Mouse (Mus musculus) liver, adult 2 months (tissue): Measurements from ENCODE around the gene Chuk. TPM values are rescaled to one million over a fixed set of nuclear protein-coding genes. Genes with fewer than 3 reads are reported as not detected.

Experiments used
- DNase-seq: peaks from one replicate; pipeline ENCODE4 v3.0.0-alpha.2; 2011; ENCODE audit warnings: low read depth, low spot score; ENCODE audit errors: extremely low read depth
- H3K27ac ChIP-seq: fragments of 200-500 bp; replicated peaks from 2 replicates; pipeline ENCODE4 v1.5.1; 2012; ENCODE audit warnings: low read depth, mild to moderate bottlenecking, control low read depth, inconsistent platforms, low read length; ENCODE audit not compliant: insufficient read depth
- H3K27me3 ChIP-seq: fragments of 200-500 bp; 2 replicates; pipeline ENCODE4 v1.6.1; 2012; ENCODE audit warnings: mild to moderate bottlenecking, moderate library complexity, low read length, inconsistent platforms; ENCODE audit not compliant: control insufficient read depth, insufficient read depth
- H3K36me3 ChIP-seq: fragments of 200-500 bp; 2 replicates; pipeline ENCODE4 v1.6.1; 2012; ENCODE audit warnings: low read length, inconsistent platforms; ENCODE audit not compliant: control insufficient read depth, insufficient read depth
- H3K4me1 ChIP-seq: fragments of 200-500 bp; 2 replicates; pipeline ENCODE4 v1.6.1; 2011; ENCODE audit warnings: low read length; ENCODE audit not compliant: control insufficient read depth, insufficient read depth
- H3K4me3 ChIP-seq: fragments of 200-500 bp; 2 replicates; pipeline ENCODE4 v1.5.1; 2011; ENCODE audit warnings: low read depth, mild to moderate bottlenecking, control low read depth, low read length, moderate library complexity; ENCODE audit not compliant: insufficient read depth
- H3K79me2 ChIP-seq: fragments of 200-500 bp; 2 replicates; pipeline ENCODE4 v1.6.1; 2012; ENCODE audit warnings: inconsistent platforms, mild to moderate bottlenecking, low read length, moderate library complexity; ENCODE audit not compliant: control insufficient read depth, insufficient read depth
- H3K9ac ChIP-seq: fragments of 200-500 bp; 2 replicates; pipeline ENCODE4 v1.6.1; 2012; ENCODE audit warnings: low read depth, mild to moderate bottlenecking, control low read depth, inconsistent platforms, low read length
- CTCF ChIP-seq: fragments of 200-500 bp; IDR thresholded peaks from 2 replicates; pipeline ENCODE4 v1.5.1; 2011; ENCODE audit warnings: low read depth, low read length, control low read depth
- POLR2A ChIP-seq: fragments of 200-500 bp; IDR thresholded peaks from 2 replicates; pipeline ENCODE4 v1.6.1; 2011; ENCODE audit warnings: low read length, control low read depth; ENCODE audit not compliant: insufficient read depth; ENCODE audit errors: extremely low read depth
- WGBS: fragments of 180-500 bp; shearing (Covaris S2); methylation state at CpG from one replicate; pipeline ENCODE4 v1.1.7; 2018; 5-methylcytosine and 5-hydroxymethylcytosine counted together
- polyA plus RNA-seq: library from polyadenylated mRNA; depleted of rRNA; stranded (reverse); fragments of >200 nt; gene quantifications from 2 replicates; pipeline ENCODE4 v1.2.3, GENCODE M21; 2012; rRNA removed
- total RNA-seq: library from RNA; depleted of rRNA; stranded (reverse); fragments of >200 nt; gene quantifications from 2 replicates; pipeline ENCODE4 v1.2.3, GENCODE M21; 2014; rRNA removed

Chuk gene
- 104 and 129 TPM in 2 replicates for total RNA-seq
- polyA plus RNA-seq, result 28.7 and 34.7 TPM in 2 replicates

DNA sequence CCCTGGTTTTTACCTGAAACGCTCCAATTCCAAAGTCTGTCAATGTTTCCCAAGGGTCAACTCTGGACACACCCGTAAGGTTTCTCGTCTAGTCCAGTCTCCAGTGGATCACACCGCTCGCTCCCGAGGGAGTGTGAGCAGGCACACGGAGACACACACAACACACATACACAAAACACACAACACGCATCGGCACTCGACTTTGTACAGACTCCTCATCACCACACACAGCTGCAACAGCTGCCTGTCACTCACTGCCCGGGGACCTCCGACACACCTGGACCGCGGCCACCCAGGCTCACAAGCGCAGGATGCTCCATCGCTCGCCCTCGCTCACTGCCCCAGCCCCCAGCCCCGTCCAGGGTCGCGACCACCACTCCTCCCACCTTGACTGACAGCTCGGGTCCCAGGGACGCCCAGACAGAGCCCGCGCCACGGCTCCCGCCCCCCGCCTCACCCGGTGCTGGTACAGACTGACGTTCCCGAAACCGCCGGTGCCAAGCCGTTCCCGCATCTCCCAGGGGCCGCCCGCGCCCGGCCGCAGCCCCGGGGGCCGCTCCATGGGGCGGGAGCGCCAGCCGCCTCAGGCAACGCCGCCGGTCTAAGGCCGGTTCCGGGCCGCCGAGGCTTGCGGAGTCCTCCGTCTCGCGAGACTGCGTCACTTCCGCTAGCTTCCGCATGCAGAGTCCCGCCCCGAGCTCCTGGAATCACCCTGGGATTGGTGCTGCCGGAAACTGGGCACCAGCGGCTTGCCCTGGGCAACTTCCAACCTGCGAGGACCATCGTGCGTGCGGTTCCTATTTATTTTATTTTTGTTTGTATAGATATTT lies at the start of gene Chuk:
Gene Chuk (minus strand): TSS at position 650 of the 830 bp plus-strand sequence.
- Histone ChIP-seq H3K27ac (peak within 1 kb of the TSS; percentile 69), H3K9ac (peak within 1 kb of the TSS; percentile 97), H3K36me3 (peaks cover 11% of the 10 kb centered on the region; the same call in 1 of the 2 replicates), H3K79me2 (peaks cover 16% of the 10 kb centered on the region; the same call in 1 of the 2 replicates), H3K4me1 (peaks cover 33% of the 10 kb centered on the region), H3K27me3 (no peaks in the 10 kb centered on the region), H3K4me3 (peak within 1 kb of the TSS; percentile 90)
- WGBS, result under 1% methylated on average over 66 of the region's 67 CpGs
- peak; percentile 90 for DNase-seq
- TF ChIP-seq POLR2A, result peak; percentile 81
- TF ChIP-seq CTCF, result no peak

DNA sequence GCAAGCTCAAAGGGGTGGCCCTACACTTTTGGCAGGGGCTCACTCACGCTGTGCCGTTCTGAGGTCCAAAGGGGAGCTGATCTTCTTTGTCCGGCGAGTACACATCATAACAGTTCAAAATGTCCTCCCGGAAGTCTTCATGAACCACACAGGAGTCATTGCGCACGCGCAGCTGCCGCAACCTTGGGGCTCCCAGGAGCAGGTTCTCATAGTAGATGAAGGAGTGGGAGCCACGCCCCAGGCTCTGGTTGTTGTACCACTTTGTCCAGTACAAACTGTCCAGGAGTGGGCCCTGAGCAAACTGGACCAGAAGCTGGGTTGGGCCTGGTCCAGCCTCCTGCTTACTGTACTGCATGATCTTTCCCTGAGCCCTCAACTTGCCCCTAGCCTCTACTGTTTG lies 49.7 kb upstream of the Chuk start:
- Histone ChIP-seq H3K9ac (no peak overlapping the region), H3K36me3 (no peaks in the 10 kb centered on the region), H3K4me3 (no peak overlapping the region), H3K79me2 (no peaks in the 10 kb centered on the region), H3K27ac (no peak overlapping the region), H3K4me1 (no peaks in the 10 kb centered on the region), H3K27me3 (peaks cover 12% of the 10 kb centered on the region; the same call in 1 of the 2 replicates)
- DNase-seq, result no peak
- no peak for TF ChIP-seq CTCF
- 92% methylated on average over 10 of the region's 10 CpGs for WGBS

- Histone ChIP-seq H3K27ac (no peak overlapping the region), H3K4me1 (no peaks in the 10 kb centered on the region), H3K9ac (no peak overlapping the region), H3K4me3 (no peak overlapping the region), H3K27me3 (peaks cover 7% of the 10 kb centered on the region; the same call in 1 of the 2 replicates), H3K36me3 (no peaks in the 10 kb centered on the region), H3K79me2 (no peaks in the 10 kb centered on the region)
- WGBS, result 77% methylated on average over 5 of the region's 5 CpGs
- TF ChIP-seq CTCF, result no peak
- TF ChIP-seq POLR2A, result no peak
- DNase-seq, result no peak
Measured at GRCm38 (mm10) chr19:44153781-44154180, 46.5 kb upstream of the Chuk start.

GRCm38 (mm10) chr19:44148991-44149390 lies 41.7 kb upstream of the Chuk start:
- Histone ChIP-seq H3K9ac (no peak overlapping the region), H3K27me3 (no peaks in the 10 kb centered on the region; the same call in 1 of the 2 replicates), H3K36me3 (no peaks in the 10 kb centered on the region), H3K4me1 (0 out of 2 replicates have a peak, but pooled peaks cover 2% of the 10 kb centered on the region), H3K27ac (no peak overlapping the region), H3K79me2 (no peaks in the 10 kb centered on the region), H3K4me3 (no peak overlapping the region)
- WGBS, result 64% methylated on average over 2 of the region's 2 CpGs
- no peak for DNase-seq
- no peak for TF ChIP-seq POLR2A
- TF ChIP-seq CTCF, result no peak

DNA sequence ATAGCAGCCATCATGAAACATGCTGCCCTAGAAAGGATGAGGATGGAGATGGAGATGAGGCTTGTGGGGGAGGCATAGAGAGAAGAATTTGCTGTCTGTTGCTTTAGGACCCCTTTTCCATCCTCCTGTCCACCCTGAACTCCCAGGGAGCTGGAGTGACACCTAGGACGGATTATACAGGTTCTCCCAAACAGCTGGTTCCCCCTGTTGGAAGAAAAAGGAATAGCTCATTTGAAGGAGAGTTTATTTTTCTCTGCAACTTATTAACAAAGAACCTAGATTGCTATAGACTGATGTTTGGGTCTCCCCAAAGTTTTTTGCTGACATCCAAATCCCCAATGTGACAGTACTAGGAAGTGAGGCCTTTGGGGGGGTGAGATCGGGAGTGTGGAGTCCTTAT lies 41.1 kb upstream of the Chuk start:
- Histone ChIP-seq H3K79me2 (no peaks in the 10 kb centered on the region), H3K4me3 (no peak overlapping the region), H3K27ac (no peak overlapping the region), H3K4me1 (0 out of 2 replicates have a peak, but pooled peaks cover 2% of the 10 kb centered on the region), H3K27me3 (no peaks in the 10 kb centered on the region), H3K36me3 (no peaks in the 10 kb centered on the region), H3K9ac (no peak overlapping the region)
- TF ChIP-seq POLR2A (no peak), CTCF (peak; percentile 19; the same call in 1 of the 2 replicates)
- DNase-seq, result peak; percentile 59
- 17% methylated on average over 2 of the region's 2 CpGs for WGBS

DNA sequence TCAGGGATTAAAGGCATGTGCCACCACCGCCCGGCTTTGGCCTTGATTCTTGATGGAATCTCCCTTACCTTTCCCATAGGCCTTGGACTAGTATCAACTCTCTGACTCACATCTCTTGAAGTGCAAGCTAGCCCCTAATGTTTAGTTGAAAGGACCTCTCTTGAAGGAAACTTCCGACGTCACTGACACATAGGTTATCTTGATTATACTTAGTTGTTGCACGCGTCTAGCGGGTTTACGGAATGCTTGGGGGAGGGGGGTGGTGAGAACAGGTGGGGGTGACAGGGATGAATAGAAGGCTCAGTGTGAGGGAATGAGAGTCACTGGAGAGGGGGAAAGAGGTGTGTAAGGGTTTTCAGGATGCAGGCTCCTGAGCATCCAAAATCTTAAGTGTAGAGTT lies 39.7 kb upstream of the Chuk start:
- Histone ChIP-seq H3K27me3 (no peaks in the 10 kb centered on the region), H3K9ac (no peak overlapping the region), H3K27ac (no peak overlapping the region), H3K79me2 (no peaks in the 10 kb centered on the region), H3K4me1 (0 out of 2 replicates have a peak, but pooled peaks cover 2% of the 10 kb centered on the region), H3K4me3 (no peak overlapping the region), H3K36me3 (peaks cover 12% of the 10 kb centered on the region)
- TF ChIP-seq POLR2A (no peak), CTCF (no peak)
- WGBS, result 95% methylated on average over 8 of the region's 8 CpGs
- DNase-seq, result no peak
